Mouse (Mus musculus) cerebellum, adult 2 months (tissue): ENCODE results near the gene Gm11213. TPM values are rescaled to one million over a fixed set of nuclear protein-coding genes. Genes with fewer than 3 reads are reported as not detected.

Source experiments
- DNase-seq, 2 experiments: peaks; one replicate each; pipeline ENCODE4 v3.0.0; 2021
- H3K27ac ChIP-seq: fragments of 200-500 bp; 2 replicates; pipeline ENCODE4 v1.5.1; 2012; ENCODE audit warnings: low read length, control low read depth, inconsistent platforms; ENCODE audit not compliant: insufficient read depth
- H3K27me3 ChIP-seq: fragments of 200-500 bp; 2 replicates; pipeline ENCODE4 v1.6.1; 2012; ENCODE audit warnings: inconsistent platforms, mild to moderate bottlenecking, low read length, moderate library complexity; ENCODE audit not compliant: control insufficient read depth, insufficient read depth
- H3K4me1 ChIP-seq: fragments of 200-500 bp; 2 replicates; pipeline ENCODE4 v1.6.1; 2011; ENCODE audit warnings: low read length; ENCODE audit not compliant: control insufficient read depth, insufficient read depth
- H3K4me3 ChIP-seq: fragments of 200-500 bp; replicated peaks from 2 replicates; pipeline ENCODE3; 2011; ENCODE audit warnings: mild to moderate bottlenecking, low read depth, low read length, control low read depth; ENCODE audit not compliant: insufficient read depth
- CTCF ChIP-seq: fragments of 200-500 bp; IDR thresholded peaks from 2 replicates; pipeline ENCODE4 v1.5.1; 2011; ENCODE audit warnings: low read depth, mild to moderate bottlenecking, control low read depth, low read length, moderate library complexity, borderline replicate concordance; ENCODE audit not compliant: insufficient read depth
- POLR2A ChIP-seq: fragments of 200-500 bp; IDR thresholded peaks from 2 replicates; pipeline ENCODE4 v1.6.1; 2011; ENCODE audit warnings: low read length, control low read depth, borderline replicate concordance; ENCODE audit not compliant: insufficient read depth
- WGBS: fragments of 180-500 bp; shearing (Covaris S2); methylation state at CpG from one replicate; pipeline ENCODE4 v1.1.7; 2018; 5-methylcytosine and 5-hydroxymethylcytosine counted together
- polyA plus RNA-seq: library from polyadenylated mRNA; depleted of rRNA; stranded (reverse); fragments of >200 nt; gene quantifications from 2 replicates; pipeline ENCODE4 v1.2.3, GENCODE M21; 2012

The Gm11213 gene
- polyA plus RNA-seq, 1 experiment: not detected

DNA sequence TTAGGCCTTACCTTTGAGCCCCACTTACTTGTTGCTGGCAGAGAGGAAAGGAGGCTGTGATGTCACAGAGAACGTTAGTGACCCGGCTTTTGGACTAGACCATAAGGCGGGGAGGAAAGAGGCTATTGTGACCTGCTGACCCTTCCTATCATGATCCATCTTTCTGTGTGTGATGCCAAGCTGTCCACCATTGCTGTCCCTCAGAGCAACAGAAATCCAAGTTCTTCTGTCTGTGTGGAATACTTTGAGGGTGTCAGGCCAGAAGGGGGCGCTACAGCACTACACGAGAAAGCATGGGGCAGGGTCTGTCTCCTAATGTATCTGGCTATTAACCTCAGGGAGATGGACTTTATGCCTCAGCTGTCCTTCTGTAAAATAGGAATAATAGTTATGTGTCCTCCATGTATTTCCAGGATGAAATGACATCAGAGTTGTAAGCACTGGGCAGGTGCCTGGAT, 17.3 kb upstream of the Gm11213 start, which contains the start of gene Tex48:
Gene Tex48 (minus strand): TSS at position 51 of the 458 bp plus-strand sequence.
- Histone ChIP-seq H3K4me1 (no peaks in the 10 kb centered on the region), H3K27ac (no peak within 1 kb of the TSS), H3K4me3 (no peak within 1 kb of the TSS), H3K27me3 (no peaks in the 10 kb centered on the region)
- WGBS: 56% methylated on average over 5 of the region's 5 CpGs
- no peak for DNase-seq
- TF ChIP-seq POLR2A (no peak), CTCF (no peak)

- Histone ChIP-seq H3K4me1 (no peaks in the 10 kb centered on the region), H3K27me3 (no peaks in the 10 kb centered on the region), H3K27ac (no peak overlapping the region), H3K4me3 (no peak overlapping the region)
- WGBS: 76% methylated on average over 2 of the region's 2 CpGs
- no peak for TF ChIP-seq POLR2A
- TF ChIP-seq CTCF: no peak
- DNase-seq: no peak
These were observed 16.8 kb upstream of the Gm11213 start for GRCm38 (mm10) chr4:63621861-63622260.

DNA sequence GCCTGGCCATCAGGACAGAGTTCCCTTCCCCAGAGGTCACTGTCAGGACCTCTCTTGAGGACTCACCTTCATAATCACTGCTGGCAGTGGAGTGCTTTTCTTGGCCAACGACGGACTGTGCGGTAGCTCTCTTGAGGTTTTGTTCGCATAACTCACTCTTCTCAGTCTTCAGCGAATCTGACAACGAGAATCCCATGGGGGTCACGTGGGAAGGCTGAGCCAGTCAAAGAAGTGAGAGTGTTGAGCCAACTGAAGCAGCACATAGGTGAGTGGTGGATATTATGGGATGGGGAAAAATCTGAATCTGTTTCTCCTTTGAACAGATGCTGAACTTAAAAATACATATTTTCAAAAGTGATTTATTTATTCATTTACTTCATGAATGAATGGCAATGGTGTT, 3.3 kb upstream of the Gm11213 start:
- TF ChIP-seq CTCF (no peak), POLR2A (no peak)
- 64% methylated on average over 7 of the region's 7 CpGs for WGBS
- no peak for DNase-seq
- Histone ChIP-seq H3K4me3 (no peak overlapping the region), H3K27ac (no peak overlapping the region), H3K4me1 (no peaks in the 10 kb centered on the region), H3K27me3 (no peaks in the 10 kb centered on the region)

DNA sequence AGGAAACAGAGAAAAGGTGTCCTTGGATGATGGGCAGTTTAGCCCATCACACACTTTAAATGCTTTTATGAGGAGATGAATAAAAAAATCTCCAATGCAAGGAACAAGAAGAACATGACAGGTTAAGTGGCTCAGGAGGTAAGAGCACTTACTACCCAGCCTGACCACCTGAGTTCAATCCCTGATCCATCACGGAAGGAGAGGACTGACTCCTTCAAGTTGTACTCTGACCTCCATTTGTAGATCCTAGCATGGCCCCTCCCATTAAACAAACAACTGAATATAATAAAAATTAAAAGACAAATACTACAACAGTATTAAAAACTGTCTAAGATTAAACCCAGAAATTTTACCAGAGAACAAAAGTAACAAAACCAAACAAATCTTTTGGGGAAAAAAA, 907 bp upstream of the Gm11213 start:
- 82% methylated on average over 1 of the region's 1 CpGs for WGBS
- Histone ChIP-seq H3K4me3 (no peak overlapping the region), H3K27ac (no peak overlapping the region; the same call in 1 of the 2 replicates), H3K27me3 (no peaks in the 10 kb centered on the region), H3K4me1 (no peaks in the 10 kb centered on the region)
- DNase-seq: no peak
- TF ChIP-seq POLR2A (no peak), CTCF (no peak)

DNA sequence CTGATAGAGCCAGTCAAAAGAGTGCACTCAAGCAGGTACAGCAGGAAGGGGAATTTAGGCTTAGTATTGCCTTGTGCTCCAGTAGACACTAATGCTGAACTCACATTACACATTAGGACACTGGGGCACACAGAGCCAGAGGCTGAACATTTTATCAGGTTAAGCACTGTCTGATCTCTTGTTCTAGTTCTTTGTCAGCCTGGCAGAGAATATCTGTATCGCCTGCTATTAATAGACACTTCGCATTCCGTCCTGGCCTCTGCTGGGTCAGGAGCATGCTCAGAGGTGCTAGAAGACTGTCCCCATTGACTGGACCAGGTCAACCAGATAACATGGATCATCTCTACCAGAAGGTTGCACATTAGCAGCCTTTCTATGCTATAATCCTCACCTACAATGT, 484 bp upstream of the Gm11213 start:
- no peaks in the 10 kb centered on the region for H3K4me1 ChIP-seq
- DNase-seq: peak in 1 of 2 experiments; percentile 8
- no peaks in the 10 kb centered on the region for H3K27me3 ChIP-seq
- no peak overlapping the region; the same call in 1 of the 2 replicates for H3K27ac ChIP-seq
- no peak overlapping the region for H3K4me3 ChIP-seq
- 85% methylated on average over 3 of the region's 3 CpGs for WGBS
- TF ChIP-seq POLR2A (no peak), CTCF (no peak)

DNA sequence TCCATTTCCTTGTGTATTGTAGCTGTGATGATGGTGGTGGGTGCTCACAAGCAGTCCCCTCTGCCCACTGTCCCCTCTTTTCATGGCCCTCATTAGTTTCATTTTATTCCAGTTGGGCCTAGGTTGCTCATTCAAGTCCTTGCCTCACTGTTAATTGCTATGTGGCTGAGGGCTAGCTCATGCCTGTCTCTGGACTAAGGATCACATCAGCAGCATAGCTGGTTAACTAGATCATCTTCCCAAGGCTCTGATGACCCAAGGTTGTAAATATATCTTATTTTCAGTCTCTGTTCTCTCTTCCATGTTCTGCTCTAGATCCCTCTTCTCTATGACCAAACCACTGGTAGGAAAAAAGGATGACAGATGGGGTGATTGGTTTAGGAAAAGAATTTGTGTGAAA, 3.8 kb downstream of the Gm11213 start:
- no peak for DNase-seq

DNA sequence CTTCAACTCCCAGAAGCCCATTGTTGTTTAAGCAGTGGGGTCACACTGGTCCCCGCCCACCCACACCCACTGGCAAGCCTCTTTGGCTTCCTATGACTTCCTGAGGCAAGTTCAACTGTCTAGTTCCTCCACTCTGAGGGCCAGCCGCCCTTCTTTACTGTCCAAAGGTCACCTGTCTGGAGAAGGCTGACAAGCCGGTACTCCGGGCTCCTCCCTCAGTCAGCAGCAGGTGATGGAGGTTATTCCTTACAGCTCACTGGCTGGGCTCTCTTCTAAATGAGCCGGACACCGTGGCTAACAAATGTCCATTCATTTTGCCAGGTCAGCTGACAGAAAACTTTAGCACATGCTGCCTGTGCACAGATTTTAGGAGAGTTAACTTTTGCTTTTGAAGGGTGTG, 4.3 kb downstream of the Gm11213 start:
- Histone ChIP-seq H3K4me3 (no peak overlapping the region), H3K4me1 (no peaks in the 10 kb centered on the region), H3K27me3 (no peaks in the 10 kb centered on the region), H3K27ac (no peak overlapping the region)
- no peak for DNase-seq
- TF ChIP-seq POLR2A: no peak
- no peak for TF ChIP-seq CTCF
- 71% methylated on average over 6 of the region's 6 CpGs for WGBS

More for the DNA sequence above, 3.8 kb downstream of the Gm11213 start:
- no peaks in the 10 kb centered on the region for H3K27me3 ChIP-seq
- no peak overlapping the region for H3K27ac ChIP-seq
- no peak overlapping the region for H3K4me3 ChIP-seq
- H3K4me1 ChIP-seq: no peaks in the 10 kb centered on the region
- TF ChIP-seq CTCF (no peak), POLR2A (no peak)

GRCm38 (mm10) chr4:63596010-63596409, 9.1 kb downstream of the Gm11213 start:
- 96% methylated on average over 4 of the region's 4 CpGs for WGBS
- H3K27ac ChIP-seq: no peak overlapping the region
- H3K27me3 ChIP-seq: no peaks in the 10 kb centered on the region; the same call in 1 of the 2 replicates
- DNase-seq: no peak
- TF ChIP-seq CTCF (no peak), POLR2A (no peak)
- no peaks in the 10 kb centered on the region for H3K4me1 ChIP-seq
- no peak overlapping the region for H3K4me3 ChIP-seq
